8 mouse cellular contexts compared by ENCODE assay signal in the genomic region with DNA sequence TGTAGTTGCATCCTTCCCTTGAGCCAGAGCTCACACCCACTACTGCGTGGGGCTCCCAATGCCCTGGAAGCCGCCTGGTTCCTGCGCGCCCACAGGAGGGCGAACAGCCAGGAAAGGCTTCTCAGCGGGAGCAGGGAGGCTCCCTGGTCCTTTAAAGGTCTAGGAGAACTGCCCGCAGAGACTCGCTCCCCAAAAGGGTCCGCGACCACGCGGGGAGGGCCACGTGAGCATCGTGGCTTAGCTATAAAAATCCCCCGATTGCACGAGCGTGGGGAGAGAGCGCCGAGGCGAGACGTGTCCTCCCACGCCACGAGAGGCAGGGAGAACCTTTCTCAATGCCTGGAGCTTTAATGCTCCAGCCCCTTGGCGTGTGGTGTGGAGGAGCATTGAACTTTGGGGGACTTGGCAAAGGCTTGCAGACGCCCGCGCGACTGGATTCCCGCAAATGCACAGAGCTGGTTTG. TPM values are rescaled to one million over a fixed set of nuclear protein-coding genes. Genes with fewer than 3 reads are reported as not detected.
DNase-seq lines count a peak whose midpoint lies in the region; ATAC-seq lines count a peak whose summit lies in the region.

A gene (plus strand): TSS at position 33 of the 463 bp plus-strand sequence.

- H3K4me2 ChIP-seq in liver, embryonic 11.5 days: peak within 1 kb of the TSS; percentile 73
- H3K4me2 ChIP-seq in midbrain, embryonic 14.5 days (ENCODE audit: low read length): peak within 1 kb of the TSS; percentile 100

- H3K4me1 ChIP-seq in liver, embryonic 11.5 days (replicated peaks; ENCODE audit: control insufficient read depth, insufficient read depth, low read length): no peaks in the 10 kb centered on the region
- 0 out of 2 replicates have a peak, but pooled peaks cover 5% of the 10 kb centered on the region for H3K4me1 ChIP-seq in midbrain, embryonic 14.5 days (ENCODE audit: control insufficient read depth, insufficient read depth, low read length)

- H3K9me3 ChIP-seq in liver, embryonic 11.5 days (ENCODE audit: control insufficient read depth, low read length): no peaks in the 10 kb centered on the region
- H3K9me3 ChIP-seq in midbrain, embryonic 14.5 days (ENCODE audit: control insufficient read depth, low read length): no peaks in the 10 kb centered on the region

- H3K4me3 ChIP-seq in liver, embryonic 11.5 days (ENCODE audit: low read depth, low read length): peak within 1 kb of the TSS; percentile 43
- peak within 1 kb of the TSS; percentile 69 for H3K4me3 ChIP-seq in midbrain, embryonic 14.5 days (replicated peaks; ENCODE audit: low read depth, low read length)

- no peak within 1 kb of the TSS for H3K27ac ChIP-seq in liver, embryonic 11.5 days (ENCODE audit: low read depth, low read length)
- peak within 1 kb of the TSS; percentile 32; the same call in 1 of the 2 replicates for H3K27ac ChIP-seq in midbrain, embryonic 14.5 days (replicated peaks; ENCODE audit: low read depth, low read length)

- H3K36me3 ChIP-seq in liver, embryonic 11.5 days (ENCODE audit: control insufficient read depth, insufficient read depth, low read length): no peaks in the 10 kb centered on the region
- no peaks in the 10 kb centered on the region for H3K36me3 ChIP-seq in midbrain, embryonic 14.5 days (ENCODE audit: control insufficient read depth, insufficient read depth, low read length)

- no peak within 1 kb of the TSS for H3K9ac ChIP-seq in liver, embryonic 11.5 days (ENCODE audit: low read depth, low read length)
- H3K9ac ChIP-seq in midbrain, embryonic 14.5 days (replicated peaks; ENCODE audit: low read length): peak within 1 kb of the TSS; percentile 60

- H3K27me3 ChIP-seq in liver, embryonic 11.5 days (replicated peaks; ENCODE audit: control insufficient read depth, insufficient read depth, low read length): peaks cover 39% of the 10 kb centered on the region
- peaks cover 13% of the 10 kb centered on the region for H3K27me3 ChIP-seq in midbrain, embryonic 14.5 days (ENCODE audit: control insufficient read depth, insufficient read depth, low read length)

- DNase-seq in liver, embryonic 11.5 days (ENCODE audit: low spot score): no peak
- DNase-seq in liver: no peak
- DNase-seq in frontal cortex, adult 2 months (ENCODE audit: extremely low spot score in 1 of 2, low spot score in 1 of 2): peak in 1 of 2 experiments; percentile 69
- peak; percentile 26 for DNase-seq in layer of hippocampus, adult 9-11 months
- DNase-seq in midbrain, embryonic 14.5 days: peak; percentile 62
- no peak for DNase-seq in spleen, adult 18-20 months
- DNase-seq in thymus, postnatal 10 days (ENCODE audit: low spot score in 2 of 2): no peak

- ATAC-seq in liver, embryonic 11.5 days (replicated peaks; ENCODE audit: low FRiP score): no peak
- ATAC-seq in midbrain, embryonic 14.5 days (ENCODE audit: low FRiP score, low TSS enrichment): peak; percentile 51; the same call in 1 of the 2 replicates
- no peak for ATAC-seq in granulocyte monocyte progenitor cell, adult 5-6 weeks (replicated peaks; ENCODE audit: poor library complexity, severe bottlenecking)

- WGBS in liver, embryonic 11.5 days: 2% methylated on average over 29 of the region's 29 CpGs
- 1% methylated on average over 29 of the region's 29 CpGs for WGBS in midbrain, embryonic 14.5 days

RNA-seq across cellular contexts. Expression of the gene that starts here (rescaled TPM):
- polyA plus RNA-seq in liver, embryonic 11.5 days (2014; fragmentation: Nextera tagmentation; extraction: Ambion mirVana): 0.34 and 0.70 TPM in 2 replicates
- polyA plus RNA-seq in frontal cortex, adult 2 months (2012; rRNA removed): 17.4 and 19.4 TPM in 2 replicates
- polyA plus RNA-seq in midbrain, embryonic 14.5 days (2014; fragmentation: Nextera tagmentation; extraction: Ambion mirVana): 7.5 and 12.3 TPM in 2 replicates
- total RNA-seq in granulocyte monocyte progenitor cell, adult 5-6 weeks (2014; fragmentation: Nextera tagmentation): not detected in 2 replicates
- not detected in 2 replicates for total RNA-seq in granulocyte monocyte progenitor cell, adult 5-6 weeks (2017)

Comparison
In these comparisons a context has a peak if more than half of its experiments do, and no peak if none do; other contexts are left out.
1. DNase-seq: peak in layer of hippocampus, adult 9-11 months (single experiment) and midbrain, embryonic 14.5 days (single experiment); none in liver, embryonic 11.5 days (single experiment), liver (single experiment), spleen, adult 18-20 months (0 of 2) and thymus, postnatal 10 days (0 of 2).